Mouse (Mus musculus) liver (tissue): Measurements from ENCODE around the gene Hoxd9.
A peak's percentile ranks its signal among the peaks of the same experiment; 100 is the strongest.

Source experiments
- DNase-seq: peaks from one replicate; pipeline ENCODE4 v3.0.0-alpha.2; 2020; ENCODE audit warnings: mixed read lengths

Hoxd9 gene

DNA sequence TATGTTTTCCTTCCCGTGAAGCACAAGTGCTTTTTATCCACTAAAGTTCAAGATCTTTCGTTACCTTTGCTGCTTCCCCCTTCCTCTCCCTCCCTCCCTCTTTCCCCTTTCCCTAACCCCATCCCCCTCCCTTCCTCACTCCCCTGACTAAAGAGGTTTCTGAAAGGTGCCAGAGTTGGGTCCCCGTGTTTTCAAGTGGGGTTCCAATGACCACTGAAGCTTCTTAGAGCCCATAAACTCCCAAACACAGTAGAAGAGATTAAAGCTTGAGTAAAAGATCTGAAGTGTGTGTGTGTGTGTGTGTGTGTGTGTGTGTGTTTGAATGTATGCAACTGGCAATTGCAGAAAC, 28.3 kb upstream of the Hoxd9 start:
- DNase-seq, result no peak

DNA sequence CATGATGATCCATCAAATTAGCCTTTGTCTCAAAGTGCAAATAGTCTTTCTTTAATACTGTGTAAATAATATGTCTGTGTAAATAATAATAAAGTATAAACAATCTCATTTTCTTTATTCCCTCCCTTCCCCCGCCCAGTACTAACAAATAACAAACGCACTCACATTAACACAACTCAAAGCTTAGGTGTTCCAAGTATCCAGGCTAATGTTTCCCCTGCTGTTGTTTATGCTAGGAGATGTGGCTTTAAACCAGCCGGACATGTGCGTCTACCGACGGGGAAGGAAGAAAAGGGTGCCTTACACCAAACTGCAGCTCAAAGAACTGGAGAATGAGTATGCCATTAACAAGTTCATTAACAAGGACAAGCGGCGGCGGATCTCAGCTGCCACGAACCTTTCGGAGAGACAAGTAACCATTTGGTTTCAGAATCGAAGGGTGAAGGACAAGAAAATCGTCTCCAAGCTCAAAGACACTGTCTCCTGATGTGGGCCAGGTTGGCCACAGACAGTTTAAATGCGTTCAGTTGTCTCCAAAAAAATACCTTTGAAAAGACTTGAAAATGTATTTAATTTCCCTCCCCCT, 27.8 kb upstream of the Hoxd9 start:
- DNase-seq, result no peak

DNA sequence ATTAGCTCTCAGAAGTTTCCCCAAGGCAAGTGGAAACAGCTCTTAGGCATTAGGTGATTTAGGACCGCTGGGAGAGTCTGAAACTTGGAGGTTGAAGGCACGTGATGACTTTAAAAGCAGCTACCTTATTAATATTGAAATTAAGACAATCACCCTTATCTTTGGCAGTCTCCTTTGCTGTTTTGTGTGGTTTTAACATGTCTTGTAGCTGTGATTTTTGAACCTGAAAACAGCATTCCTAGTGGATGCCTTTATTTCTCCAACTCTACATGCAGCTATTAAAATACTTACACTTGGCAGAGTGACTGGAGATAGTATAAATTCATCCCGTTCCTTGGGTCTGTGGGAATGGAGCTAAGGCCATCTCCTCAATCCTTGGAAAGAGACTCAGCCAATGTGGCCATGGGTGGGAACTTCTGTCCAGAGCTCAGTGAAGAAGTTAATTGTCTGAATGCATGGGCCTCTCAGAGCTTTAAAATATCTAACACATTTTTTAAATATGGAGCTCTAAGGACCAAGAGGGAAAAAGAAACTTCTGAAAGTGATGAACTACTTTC, 26.8 kb upstream of the Hoxd9 start:
- no peak for DNase-seq

DNA sequence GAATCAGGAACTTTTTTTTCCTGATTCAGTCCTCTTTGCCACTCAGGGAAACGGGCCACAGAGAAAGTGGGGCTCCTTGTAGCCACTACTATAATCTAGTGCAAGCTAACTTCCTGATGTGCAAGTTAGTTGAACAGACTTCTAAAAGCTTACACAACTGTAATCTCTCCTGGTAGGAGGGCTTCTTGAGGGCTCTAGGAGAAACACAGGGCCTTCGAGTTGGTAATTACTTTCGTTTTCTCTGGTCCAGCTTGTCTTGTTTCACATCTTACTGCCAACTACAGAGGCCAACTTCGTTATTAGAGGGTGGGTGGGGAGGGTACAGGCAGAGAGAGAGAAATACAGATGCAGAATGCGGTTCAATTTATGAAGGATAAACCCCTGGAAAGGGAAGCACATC, 25.7 kb upstream of the Hoxd9 start:
- no peak for DNase-seq

DNA sequence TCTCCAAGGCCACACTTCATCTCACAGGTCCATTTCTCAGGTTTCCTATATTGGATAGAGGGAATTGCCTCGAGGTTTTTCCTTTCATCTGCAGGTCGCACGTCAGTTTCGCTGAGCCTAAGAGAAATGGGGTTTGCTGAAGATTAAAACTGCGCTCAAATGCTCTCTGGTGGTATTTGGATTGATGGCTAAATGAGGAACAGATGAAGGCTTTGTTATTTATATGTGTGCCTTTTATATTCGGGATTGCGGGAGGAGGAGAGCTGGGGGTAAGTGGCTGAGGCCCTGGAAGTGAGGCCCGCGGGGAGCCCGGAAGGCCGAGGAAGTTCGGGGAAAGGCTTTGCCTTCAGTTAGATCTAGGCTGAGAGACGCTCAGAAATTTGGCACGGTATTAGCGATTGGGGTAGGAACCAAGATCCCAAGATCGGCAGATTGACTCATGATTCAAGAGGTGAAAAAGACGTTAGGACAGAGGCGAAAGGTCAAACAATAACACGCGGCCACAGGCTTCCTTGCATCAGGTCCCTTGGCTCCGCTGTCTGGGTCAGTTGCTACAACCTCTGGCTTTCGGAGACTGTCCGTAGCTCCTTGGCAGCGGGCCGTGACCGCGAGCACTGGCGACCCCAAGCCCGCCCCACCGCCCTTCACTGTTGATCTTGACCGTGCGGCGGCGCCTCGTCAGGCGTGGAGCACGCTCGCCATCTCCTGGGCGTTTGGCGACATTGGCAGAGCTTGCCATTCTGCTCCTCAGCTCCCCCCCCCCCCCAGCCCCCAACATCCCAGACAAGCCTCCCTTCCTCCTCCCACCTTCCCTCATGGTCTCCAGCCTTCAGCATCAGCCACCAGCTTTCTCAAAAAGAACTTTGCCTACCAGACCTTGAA, 24.8 kb upstream of the Hoxd9 start:
- DNase-seq, result peak; percentile 54

DNA sequence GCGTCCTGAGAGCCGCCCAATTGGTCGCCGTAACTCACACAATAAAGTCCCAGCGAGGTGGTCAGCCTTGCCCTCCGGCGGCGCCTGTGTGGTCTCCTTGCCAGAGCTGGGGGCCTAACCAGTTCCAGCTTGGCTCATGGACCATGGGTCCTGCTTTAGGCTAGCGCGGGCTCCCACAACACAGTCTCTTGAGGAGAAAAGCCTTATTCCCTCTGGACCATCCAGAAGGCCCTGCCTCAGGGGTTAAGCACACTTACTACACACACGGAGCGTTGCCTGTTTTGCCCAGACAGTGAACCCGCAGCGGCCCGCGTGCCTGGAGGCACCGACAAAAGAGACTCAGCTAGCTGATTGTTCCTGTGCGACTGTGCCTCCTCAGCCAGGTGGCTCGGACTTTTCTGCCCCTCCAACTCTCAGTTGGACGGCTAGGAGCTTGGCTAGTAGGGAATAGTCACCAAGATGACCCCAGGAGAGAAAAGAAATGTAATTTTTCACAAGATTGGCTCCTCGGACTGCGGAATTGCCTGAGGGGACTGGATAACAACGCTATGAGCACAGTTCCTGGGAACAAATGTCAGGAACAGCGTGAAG, 23.6 kb upstream of the Hoxd9 start:
- DNase-seq, result no peak

DNA sequence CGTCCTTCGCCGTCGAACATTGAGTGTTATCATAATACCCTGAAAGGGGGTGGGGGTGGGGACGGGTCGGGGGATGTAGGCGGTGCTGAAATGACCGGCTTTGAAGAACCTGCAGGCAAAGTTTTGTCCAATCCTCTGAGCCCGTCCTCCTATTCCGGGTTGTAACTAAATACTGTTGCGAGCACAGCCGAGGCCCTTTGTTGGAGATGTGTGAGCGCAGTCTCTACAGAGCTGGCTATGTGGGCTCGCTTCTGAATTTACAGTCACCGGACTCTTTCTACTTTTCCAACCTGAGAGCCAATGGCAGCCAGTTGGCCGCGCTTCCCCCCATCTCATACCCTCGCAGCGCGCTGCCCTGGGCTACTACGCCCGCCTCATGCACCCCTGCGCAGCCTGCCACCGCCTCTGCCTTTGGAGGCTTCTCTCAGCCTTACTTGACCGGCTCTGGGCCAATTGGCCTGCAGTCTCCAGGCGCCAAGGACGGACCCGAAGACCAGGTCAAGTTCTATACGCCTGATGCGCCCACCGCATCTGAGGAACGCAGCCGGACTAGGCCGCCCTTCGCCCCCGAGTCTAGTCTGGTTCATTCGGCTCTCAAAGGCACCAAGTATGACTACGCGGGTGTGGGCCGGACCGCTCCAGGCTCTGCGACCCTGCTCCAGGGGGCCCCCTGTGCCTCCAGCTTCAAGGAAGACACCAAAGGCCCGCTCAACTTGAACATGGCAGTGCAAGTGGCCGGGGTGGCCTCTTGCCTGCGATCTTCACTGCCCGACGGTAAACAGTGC, 22.5 kb upstream of the Hoxd9 start, which contains the start of gene Hoxd12:
Gene Hoxd12, plus strand, starts transcription at position 133 of the 785 bp plus-strand sequence.
- no peak for DNase-seq

DNA sequence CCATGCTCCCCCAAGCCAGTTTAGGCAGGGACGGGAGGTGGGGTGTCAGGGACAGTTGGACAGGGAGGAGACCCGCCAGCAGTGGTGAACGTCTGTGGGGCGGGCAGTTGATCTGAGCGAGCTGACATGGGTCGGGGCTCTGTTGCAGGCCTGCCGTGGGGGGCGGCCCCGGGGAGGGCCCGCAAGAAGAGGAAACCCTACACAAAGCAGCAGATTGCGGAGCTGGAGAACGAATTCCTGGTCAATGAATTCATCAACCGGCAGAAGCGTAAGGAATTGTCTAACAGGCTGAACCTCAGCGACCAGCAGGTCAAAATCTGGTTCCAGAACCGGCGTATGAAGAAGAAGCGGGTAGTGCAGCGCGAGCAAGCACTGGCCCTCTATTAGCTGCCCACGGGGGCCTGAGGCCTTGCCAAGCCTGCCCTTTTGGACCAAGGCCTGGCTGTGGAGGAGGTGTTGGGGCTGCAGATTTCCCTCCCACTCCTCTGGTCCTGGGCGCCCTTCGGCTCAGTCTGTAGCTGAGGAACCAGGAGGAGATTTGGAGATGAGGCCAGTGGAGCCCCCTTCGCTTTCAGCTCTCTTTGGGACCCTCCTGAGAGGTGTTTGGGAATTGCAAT, 21.8 kb upstream of the Hoxd9 start:
- DNase-seq, result no peak

DNA sequence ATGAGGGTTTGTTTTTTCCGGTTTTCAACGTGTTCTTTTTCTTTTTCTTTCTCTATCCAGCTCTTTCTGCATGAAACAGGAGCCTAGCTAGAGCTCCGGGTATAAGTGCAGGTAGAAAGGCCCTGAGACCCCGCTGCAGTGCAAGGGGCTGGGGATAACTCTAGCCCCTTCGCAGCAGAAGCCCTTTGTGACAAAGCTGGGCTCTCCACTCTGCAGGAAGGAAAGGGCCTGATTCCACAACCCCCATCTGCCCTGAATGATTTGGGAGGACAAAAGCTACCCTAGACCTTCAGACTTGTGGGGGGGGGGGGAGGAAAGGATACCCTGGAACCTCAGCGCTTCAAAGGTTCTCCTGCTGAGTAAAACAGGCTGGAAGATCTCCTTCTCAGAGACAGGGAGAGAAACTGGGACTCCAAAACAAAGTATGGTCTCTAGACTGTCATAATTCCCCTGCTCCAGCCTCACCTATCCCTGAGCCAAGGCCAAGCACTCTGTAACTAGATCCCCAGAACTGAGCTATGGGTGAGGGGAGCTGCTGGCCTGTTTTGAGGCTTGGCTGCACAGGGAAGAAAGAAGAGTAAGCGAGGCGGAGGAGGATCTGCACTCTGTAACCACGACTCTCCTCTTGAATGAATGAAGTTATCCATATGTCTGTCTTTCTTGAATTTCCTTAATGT, 21.0 kb upstream of the Hoxd9 start:
- no peak for DNase-seq

DNA sequence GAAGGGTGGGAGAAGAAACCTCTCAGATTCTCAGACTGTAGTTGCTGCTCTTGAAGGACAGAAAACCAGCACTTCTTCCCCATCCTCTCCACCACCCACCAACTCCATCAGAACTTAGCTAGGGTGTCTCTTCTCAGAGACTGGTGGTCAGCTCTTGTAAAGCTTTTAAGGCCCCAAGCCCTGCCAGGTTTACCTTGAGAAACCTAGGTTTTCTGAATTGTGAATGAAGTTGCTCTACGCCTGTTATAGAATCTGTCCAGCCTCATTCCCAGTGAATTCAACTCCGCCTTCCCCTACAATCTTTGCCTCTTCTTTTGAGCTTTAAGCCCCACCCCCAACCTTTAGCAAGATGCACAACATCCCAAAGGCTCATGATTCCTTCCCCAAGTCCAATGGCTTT, 20.4 kb upstream of the Hoxd9 start:
- no peak for DNase-seq

DNA sequence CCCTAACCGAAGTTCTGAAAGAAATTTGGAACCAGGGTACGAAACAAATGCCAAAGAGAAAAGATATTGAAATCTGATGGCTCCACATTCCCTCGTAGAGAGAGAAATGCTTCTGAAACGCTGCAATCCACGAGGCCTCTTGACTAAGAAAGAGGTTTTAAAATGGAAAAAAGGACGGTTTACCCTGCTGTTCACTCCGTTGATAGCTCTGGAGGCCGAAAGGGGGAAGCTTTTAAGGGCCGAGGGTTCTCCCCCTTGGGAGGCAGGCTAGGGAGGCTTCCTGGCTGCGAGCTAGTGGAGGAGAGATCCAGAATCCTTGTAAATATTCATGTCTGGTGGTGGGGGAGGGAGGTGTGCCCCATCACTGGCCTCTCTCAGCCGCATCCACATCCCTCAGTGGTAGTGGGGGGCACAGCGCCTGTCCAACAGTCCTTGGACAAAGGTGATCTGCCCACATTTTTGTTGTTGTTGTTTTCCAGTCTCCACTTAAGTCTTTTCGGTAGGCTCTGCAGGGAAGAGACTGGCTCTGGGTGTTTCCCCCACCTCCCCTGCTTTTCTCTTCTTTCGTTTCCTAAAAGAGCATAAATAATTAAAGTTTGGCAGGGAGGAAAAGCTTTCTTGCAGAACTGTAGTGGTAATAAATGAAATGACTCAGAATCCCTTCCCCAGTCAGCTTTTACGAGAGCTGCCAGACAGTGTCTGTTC, 18.5 kb upstream of the Hoxd9 start, which contains the start of gene Hoxd11:
Gene Hoxd11, plus strand, starts transcription at position 667 of the 705 bp plus-strand sequence.
- DNase-seq, result no peak

DNA sequence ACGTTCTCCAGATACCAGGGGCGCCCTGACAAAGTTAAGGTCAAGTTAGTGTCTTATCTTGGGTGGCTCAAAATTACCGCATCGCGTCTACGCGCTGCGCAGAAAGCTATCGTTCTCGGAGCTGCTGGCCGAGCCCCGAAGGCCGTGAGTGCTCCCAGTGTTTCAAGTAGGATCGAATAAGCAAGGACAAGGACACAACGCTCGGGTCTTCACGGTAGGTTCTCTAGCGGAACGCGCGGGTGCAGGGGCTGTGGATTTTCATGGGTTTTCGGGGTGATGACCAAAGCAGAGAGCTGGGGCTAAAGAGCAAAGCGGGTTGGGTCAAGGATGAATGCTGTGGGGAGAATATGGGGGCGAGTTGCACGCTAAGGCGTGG, 17.9 kb upstream of the Hoxd9 start:
- no peak for DNase-seq

DNA sequence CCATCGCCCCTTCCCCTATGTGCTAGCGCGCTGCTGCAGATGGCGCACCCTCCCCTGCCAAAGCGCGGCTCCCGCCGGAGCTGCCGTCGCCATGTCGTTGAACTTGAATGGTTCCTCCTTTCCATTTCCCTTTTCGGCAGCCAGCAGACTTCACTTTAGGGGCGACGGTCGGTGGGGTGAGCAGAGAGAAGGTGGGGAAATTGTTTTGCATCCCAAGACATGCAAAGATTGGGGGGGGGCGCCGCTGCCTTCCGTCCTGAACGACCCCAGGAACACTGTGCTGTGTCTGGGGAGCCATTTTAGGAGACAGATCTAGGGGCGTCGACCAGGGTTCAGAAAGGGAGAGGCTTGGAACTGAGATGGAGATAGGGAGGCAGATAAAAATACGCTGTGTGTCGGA, 17.5 kb upstream of the Hoxd9 start:
- DNase-seq, result no peak

DNA sequence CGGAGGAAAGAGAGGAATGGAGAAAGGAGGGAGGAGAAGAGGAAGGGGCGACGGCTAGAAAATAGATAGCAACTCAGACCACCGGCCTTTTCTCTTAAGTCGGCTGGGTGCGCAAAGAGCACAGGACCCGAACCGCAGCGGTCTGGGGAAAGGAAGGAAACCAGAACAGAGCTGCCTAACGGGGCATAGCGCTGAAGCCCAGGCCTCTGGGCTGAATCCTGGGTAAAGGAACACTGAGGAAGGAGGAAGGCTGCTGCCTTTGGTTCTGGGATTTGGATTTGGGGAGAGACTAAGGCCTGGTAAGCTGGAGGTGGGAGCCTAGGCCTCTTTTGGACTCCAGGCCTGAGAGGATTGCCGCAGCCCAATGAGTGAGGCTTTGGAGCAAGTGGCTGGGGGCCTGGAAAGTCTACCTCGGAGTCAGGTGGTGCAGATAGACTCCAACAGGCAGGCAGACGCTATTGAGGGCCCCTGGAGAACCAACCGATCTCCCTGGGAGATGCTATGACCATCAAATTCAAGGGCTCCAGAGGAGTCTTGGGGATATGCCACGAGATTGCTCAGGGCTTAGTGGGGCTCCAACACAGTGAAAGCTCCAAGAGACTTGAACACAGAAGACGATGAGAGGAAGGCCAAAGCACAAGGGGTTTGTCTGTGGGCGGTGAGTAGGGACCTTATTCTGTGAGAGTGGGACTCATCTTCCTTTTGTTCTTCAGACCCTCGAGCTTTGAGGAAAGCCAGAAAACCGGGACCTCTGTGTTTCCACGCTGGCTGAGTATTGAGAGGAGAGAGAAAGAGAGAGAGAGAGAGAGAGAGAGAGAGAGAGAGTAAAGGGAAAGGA, 16.7 kb upstream of the Hoxd9 start:
- DNase-seq, result no peak

DNA sequence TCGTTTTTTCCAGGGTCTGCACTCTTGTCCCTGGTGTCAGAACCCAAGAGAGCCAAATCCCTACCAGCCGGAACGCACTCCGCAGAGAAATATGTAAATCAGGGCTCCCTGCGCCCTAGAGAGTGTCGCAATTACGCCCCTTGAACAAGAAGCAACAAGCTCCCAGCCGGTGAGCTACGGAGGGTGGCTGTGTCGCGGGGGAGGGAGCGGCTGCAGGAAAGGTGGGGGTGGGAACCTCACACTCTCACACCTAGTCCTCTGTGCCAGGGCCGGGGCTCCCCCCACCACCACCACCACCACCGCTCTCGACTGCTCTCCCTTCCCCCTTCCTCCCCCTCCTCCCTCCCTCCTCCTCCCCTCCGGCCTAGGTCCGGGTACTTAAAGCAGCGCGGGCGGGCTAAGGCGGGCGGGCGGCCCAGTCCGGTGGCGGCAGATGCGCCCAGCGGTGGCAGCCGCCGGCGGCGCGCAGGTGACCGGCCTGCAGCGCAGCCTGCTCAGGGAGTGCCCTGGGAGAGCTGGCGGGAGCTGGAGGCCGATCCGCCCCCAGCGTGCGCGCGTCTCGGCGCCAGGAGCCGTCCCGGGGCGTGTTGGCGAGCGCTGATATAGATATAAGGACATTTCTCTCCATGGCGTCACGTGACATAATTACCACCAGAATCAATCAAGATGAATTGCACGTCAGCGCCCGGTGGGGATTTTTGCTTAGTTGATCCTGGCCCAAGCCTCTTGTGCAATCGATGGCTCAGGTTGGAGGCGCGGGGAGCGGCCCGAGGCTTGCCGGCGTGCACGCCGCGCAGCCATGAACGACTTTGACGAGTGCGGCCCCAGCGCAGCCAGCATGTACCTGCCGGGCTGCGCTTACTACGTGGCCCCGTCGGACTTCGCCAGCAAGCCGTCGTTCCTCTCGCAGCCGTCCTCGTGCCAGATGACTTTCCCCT, 15.7 kb upstream of the Hoxd9 start:
- no peak for DNase-seq

DNA sequence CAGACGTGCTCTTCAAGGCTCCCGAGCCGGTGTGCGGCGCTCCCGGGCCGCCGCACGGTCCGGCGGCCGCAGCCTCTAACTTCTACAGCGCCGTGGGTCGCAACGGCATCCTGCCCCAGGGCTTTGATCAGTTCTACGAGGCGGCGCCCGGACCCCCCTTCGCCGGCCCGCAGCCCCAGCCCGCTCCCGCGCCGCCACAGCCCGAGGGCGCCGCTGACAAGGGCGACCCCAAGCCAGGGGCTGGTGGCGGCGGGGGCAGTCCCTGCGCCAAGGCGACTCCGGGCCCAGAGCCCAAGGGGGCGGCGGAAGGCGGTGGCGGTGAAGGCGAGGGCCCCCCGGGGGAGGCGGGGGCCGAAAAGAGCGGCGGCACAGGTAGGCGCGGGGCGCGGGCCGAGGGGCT, 14.7 kb upstream of the Hoxd9 start:
- DNase-seq, result no peak

DNA sequence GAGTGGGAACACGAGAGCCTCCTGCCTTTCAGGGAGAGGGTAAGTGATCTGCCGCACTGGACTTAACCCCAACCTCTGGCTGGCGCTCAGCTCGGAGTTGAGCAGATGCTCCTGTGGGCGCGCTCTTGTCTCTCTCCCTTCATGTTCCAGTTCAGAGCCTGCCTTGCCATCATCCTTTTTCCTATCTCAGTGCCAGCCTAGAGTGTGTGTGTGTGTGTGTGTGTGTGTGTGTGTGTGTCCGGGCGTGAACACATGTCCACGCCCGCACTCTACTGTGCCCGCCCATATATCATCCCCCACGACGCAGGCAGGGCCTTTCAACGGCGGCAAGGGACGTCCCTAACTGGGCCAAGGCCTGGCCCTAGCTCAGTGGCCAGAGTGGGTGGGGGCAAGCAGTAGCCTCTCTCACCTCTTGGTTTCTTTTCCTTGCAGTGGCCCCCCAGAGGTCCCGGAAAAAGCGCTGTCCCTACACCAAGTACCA, 14.0 kb upstream of the Hoxd9 start:
- DNase-seq, result no peak

DNA sequence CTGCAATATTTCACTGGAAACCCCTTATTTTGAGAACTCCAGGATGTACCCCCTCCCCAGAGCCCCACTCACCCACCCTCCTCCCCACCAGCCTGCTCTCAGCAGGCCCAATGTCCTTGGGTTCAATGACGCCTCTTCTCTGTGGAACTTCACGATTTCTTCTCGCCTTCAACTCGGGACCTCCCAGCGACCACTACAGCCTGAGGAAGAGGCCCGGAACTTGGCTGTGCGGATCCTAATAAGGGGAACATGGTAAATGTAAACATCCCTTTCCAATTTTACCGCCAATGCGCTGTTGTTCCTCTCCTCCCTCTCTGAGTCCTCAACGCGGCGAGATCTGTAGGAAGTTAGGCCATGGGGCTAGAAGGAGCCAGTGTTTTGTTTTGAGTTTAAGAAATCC, 13.4 kb upstream of the Hoxd9 start:
- DNase-seq, result no peak

DNA sequence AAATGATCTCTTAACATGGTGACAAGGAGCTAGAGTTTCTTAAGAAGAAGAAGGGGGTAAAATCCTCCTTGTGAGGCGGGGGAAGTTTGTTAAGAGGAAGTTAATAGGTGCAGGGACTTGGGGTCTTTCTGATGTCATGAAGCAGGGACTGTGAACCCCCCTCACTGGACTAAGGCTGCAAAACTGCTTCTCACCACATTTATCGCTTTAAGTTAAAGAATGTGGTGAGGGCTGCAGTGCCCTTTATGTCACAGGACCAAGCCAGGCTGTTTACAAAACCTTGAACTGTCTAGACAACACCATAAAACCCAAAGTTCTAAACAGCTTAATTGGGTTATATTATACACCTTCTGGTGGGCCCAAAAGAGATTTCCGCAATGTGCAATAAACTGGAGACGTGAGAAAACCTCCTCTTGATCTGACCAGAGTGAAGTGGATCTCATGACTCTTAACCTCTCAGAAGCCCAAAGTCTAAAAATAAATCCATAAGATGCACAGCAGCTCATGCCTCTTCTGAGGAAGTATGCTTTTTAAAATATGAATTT, 12.4 kb upstream of the Hoxd9 start:
- no peak for DNase-seq
